Mouse (Mus musculus) E14TG2a.4 (cell line): ENCODE data around the gene Aga.

Experiments
- CTCF ChIP-seq: conservative IDR thresholded peaks from 2 replicates; pipeline ENCODE4 v1.5.1; 2014; ENCODE audit warnings: low read length
- POU5F1 ChIP-seq: IDR thresholded peaks from 2 replicates; pipeline ENCODE4 v1.6.1; 2014; ENCODE audit warnings: low read length, borderline replicate concordance

DNA sequence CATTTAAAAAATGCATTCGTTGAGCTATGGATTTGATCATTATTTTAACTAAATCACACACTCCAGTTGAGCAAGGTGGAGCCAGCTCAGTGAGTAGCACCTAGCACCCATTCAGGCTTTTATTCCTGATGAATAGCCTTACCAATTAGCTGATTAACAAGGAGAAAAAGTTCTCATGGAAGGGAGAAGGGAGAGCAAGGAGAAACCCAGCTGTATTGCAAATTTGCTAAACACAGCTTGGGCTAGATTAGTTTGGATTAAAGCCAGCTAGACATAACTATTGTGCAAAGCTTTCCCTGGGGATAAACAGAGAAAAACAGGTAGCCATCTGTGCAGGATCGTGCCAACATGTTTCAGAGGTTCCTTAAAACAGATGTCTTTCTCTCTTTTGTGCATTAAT is 22.5 kb upstream of the Aga start:
- no peak for TF ChIP-seq CTCF
- TF ChIP-seq POU5F1: no peak
